Mouse (Mus musculus) neural tube, embryonic 13.5 days (tissue): ENCODE measurements around the gene Myo5c. TPM values are rescaled to one million over a fixed set of nuclear protein-coding genes. Genes with fewer than 3 reads are reported as not detected.

Source experiments
- ATAC-seq: fragments of 200-750 bp; cut with Nextera tagmentation; 2 replicates; pipeline ENCODE4 v1.8.0; 2017; ENCODE audit warnings: low read depth, mild to moderate bottlenecking, moderate TSS enrichment, moderate library complexity
- H3K27ac ChIP-seq: fragments of 300-500 bp; sonication (generic); replicated peaks from 2 replicates; pipeline ENCODE4 v1.5.1; 2015; ENCODE audit warnings: moderate library complexity, mild to moderate bottlenecking, inconsistent platforms
- H3K27me3 ChIP-seq: fragments of 300-500 bp; sonication (generic); 2 replicates; pipeline ENCODE4 v1.6.1; 2015; ENCODE audit warnings: mild to moderate bottlenecking, inconsistent platforms
- H3K36me3 ChIP-seq: fragments of 300-500 bp; sonication (generic); 2 replicates; pipeline ENCODE4 v1.6.1; 2015; ENCODE audit warnings: mild to moderate bottlenecking, inconsistent platforms
- H3K4me1 ChIP-seq: fragments of 300-500 bp; sonication (generic); replicated peaks from 2 replicates; pipeline ENCODE4 v1.6.1; 2015; ENCODE audit warnings: inconsistent platforms
- H3K4me2 ChIP-seq: fragments of 300-500 bp; sonication (generic); 2 replicates; pipeline ENCODE4 v1.6.1; 2015; ENCODE audit warnings: inconsistent platforms, mild to moderate bottlenecking, moderate library complexity
- H3K4me3 ChIP-seq: fragments of 300-500 bp; sonication (generic); 2 replicates; pipeline ENCODE4 v1.5.1; 2015; ENCODE audit warnings: mild to moderate bottlenecking, inconsistent platforms
- H3K9ac ChIP-seq: fragments of 300-500 bp; sonication (generic); 2 replicates; pipeline ENCODE4 v1.6.1; 2015; ENCODE audit warnings: moderate library complexity, mild to moderate bottlenecking, inconsistent platforms
- H3K9me3 ChIP-seq: fragments of 300-500 bp; sonication (generic); 2 replicates; pipeline ENCODE4 v1.6.1; 2016; ENCODE audit warnings: inconsistent platforms
- WGBS: fragments of 180-500 bp; shearing (Covaris S2); methylation state at CpG from one replicate; pipeline ENCODE4 v1.1.7; 2015; 5-methylcytosine and 5-hydroxymethylcytosine counted together
- polyA plus RNA-seq: library from polyadenylated mRNA; unstranded; fragments of >200 nt; fragmentation: Nextera tagmentation; extraction: Ambion mirVana; gene quantifications from 2 replicates; pipeline ENCODE4 v1.2.1, GENCODE M21; 2015

Gene Myo5c
- polyA plus RNA-seq, result 0.45 TPM in 2 replicates

GRCm38 (mm10) chr9:75231841-75232746 is at the start of gene Myo5c:
Gene Myo5c, plus strand, starts transcription at chr9:75232020.
- peak within 1 kb of the TSS; percentile 61 for H3K4me2 ChIP-seq
- peak within 1 kb of the TSS; percentile 52; the same call in 1 of the 2 replicates for H3K9ac ChIP-seq
- peaks cover 10% of the 10 kb centered on the region for H3K4me1 ChIP-seq
- no peak for ATAC-seq
- no peaks in the 10 kb centered on the region for H3K36me3 ChIP-seq
- H3K27ac ChIP-seq, result no peak within 1 kb of the TSS
- no peaks in the 10 kb centered on the region for H3K9me3 ChIP-seq
- peaks cover 39% of the 10 kb centered on the region for H3K27me3 ChIP-seq
- WGBS, result 2% methylated on average over 48 of the region's 48 CpGs
- H3K4me3 ChIP-seq, result peak within 1 kb of the TSS; percentile 34

- WGBS, result 84% methylated on average over 3 of the region's 3 CpGs
- no peak overlapping the region for H3K27ac ChIP-seq
- no peaks in the 10 kb centered on the region for H3K9me3 ChIP-seq
- no peaks in the 10 kb centered on the region for H3K4me1 ChIP-seq
- no peak overlapping the region for H3K4me2 ChIP-seq
- ATAC-seq, result no peak
- H3K9ac ChIP-seq, result no peak overlapping the region
- no peaks in the 10 kb centered on the region for H3K27me3 ChIP-seq
- H3K36me3 ChIP-seq, result peaks cover 77% of the 10 kb centered on the region
- H3K4me3 ChIP-seq, result no peak overlapping the region
Measured at GRCm38 (mm10) chr9:75187646-75188260, 44.1 kb upstream of the Myo5c start.

GRCm38 (mm10) chr9:75193858-75194257 is 38.0 kb upstream of the Myo5c start:
- Histone ChIP-seq H3K36me3 (peaks cover 63% of the 10 kb centered on the region), H3K4me3 (no peak overlapping the region), H3K27me3 (no peaks in the 10 kb centered on the region), H3K9me3 (no peaks in the 10 kb centered on the region), H3K9ac (no peak overlapping the region), H3K4me2 (no peak overlapping the region), H3K4me1 (no peaks in the 10 kb centered on the region), H3K27ac (no peak overlapping the region)
- no peak for ATAC-seq
- 47% methylated on average over 4 of the region's 4 CpGs for WGBS

GRCm38 (mm10) chr9:75196335-75196734 is 35.5 kb upstream of the Myo5c start:
- 76% methylated on average over 2 of the region's 2 CpGs for WGBS
- peaks cover 58% of the 10 kb centered on the region for H3K36me3 ChIP-seq

GRCm38 (mm10) chr9:75197297-75197696 is 34.5 kb upstream of the Myo5c start:
- Histone ChIP-seq H3K27me3 (no peaks in the 10 kb centered on the region), H3K36me3 (peaks cover 63% of the 10 kb centered on the region), H3K4me2 (no peak overlapping the region), H3K27ac (no peak overlapping the region), H3K9me3 (no peaks in the 10 kb centered on the region), H3K4me1 (no peaks in the 10 kb centered on the region), H3K9ac (no peak overlapping the region), H3K4me3 (no peak overlapping the region)
- 54% methylated on average over 6 of the region's 6 CpGs for WGBS
- peak; percentile 76 for ATAC-seq

More at GRCm38 (mm10) chr9:75196335-75196734, 35.5 kb upstream of the Myo5c start:
- Histone ChIP-seq H3K4me2 (no peak overlapping the region), H3K27me3 (no peaks in the 10 kb centered on the region), H3K27ac (no peak overlapping the region), H3K9ac (no peak overlapping the region), H3K9me3 (no peaks in the 10 kb centered on the region), H3K4me1 (no peaks in the 10 kb centered on the region), H3K4me3 (no peak overlapping the region)
- no peak for ATAC-seq

GRCm38 (mm10) chr9:75201506-75201905 is 30.3 kb upstream of the Myo5c start:
- Histone ChIP-seq H3K9ac (no peak overlapping the region), H3K4me1 (no peaks in the 10 kb centered on the region), H3K9me3 (no peaks in the 10 kb centered on the region), H3K4me2 (no peak overlapping the region), H3K27me3 (no peaks in the 10 kb centered on the region), H3K27ac (no peak overlapping the region), H3K36me3 (peaks cover 73% of the 10 kb centered on the region), H3K4me3 (no peak overlapping the region)
- ATAC-seq, result no peak
- WGBS, result 100% methylated on average over 1 of the region's 1 CpGs

- no peak overlapping the region for H3K4me2 ChIP-seq
- ATAC-seq, result no peak
- no peak overlapping the region for H3K4me3 ChIP-seq
- H3K9me3 ChIP-seq, result no peaks in the 10 kb centered on the region
- H3K4me1 ChIP-seq, result no peaks in the 10 kb centered on the region
- no peak overlapping the region for H3K9ac ChIP-seq
- H3K36me3 ChIP-seq, result peaks cover 75% of the 10 kb centered on the region
- no peak overlapping the region for H3K27ac ChIP-seq
- WGBS, result 92% methylated on average over 2 of the region's 2 CpGs
- no peaks in the 10 kb centered on the region for H3K27me3 ChIP-seq
Measured at GRCm38 (mm10) chr9:75202036-75202435, 29.8 kb upstream of the Myo5c start.

GRCm38 (mm10) chr9:75209246-75209645 is 22.6 kb upstream of the Myo5c start:
- Histone ChIP-seq H3K36me3 (peaks cover 77% of the 10 kb centered on the region), H3K4me1 (no peaks in the 10 kb centered on the region), H3K9ac (no peak overlapping the region), H3K4me3 (no peak overlapping the region), H3K4me2 (no peak overlapping the region), H3K27ac (no peak overlapping the region), H3K9me3 (no peaks in the 10 kb centered on the region), H3K27me3 (no peaks in the 10 kb centered on the region)
- ATAC-seq, result no peak
- WGBS, result 88% methylated on average over 1 of the region's 1 CpGs

- Histone ChIP-seq H3K27me3 (no peaks in the 10 kb centered on the region), H3K9ac (no peak overlapping the region), H3K27ac (no peak overlapping the region), H3K9me3 (no peaks in the 10 kb centered on the region), H3K4me1 (no peaks in the 10 kb centered on the region), H3K4me3 (no peak overlapping the region), H3K36me3 (peaks cover 76% of the 10 kb centered on the region), H3K4me2 (no peak overlapping the region)
- ATAC-seq, result no peak
- 79% methylated on average over 2 of the region's 2 CpGs for WGBS
Measured at GRCm38 (mm10) chr9:75210269-75210668, 21.6 kb upstream of the Myo5c start.

- no peaks in the 10 kb centered on the region for H3K4me1 ChIP-seq
- no peak for ATAC-seq
- 93% methylated on average over 11 of the region's 11 CpGs for WGBS
Measured at GRCm38 (mm10) chr9:75214743-75215413, 16.9 kb upstream of the Myo5c start.

GRCm38 (mm10) chr9:75219942-75220341 is 11.9 kb upstream of the Myo5c start:
- Histone ChIP-seq H3K36me3 (peaks cover 54% of the 10 kb centered on the region), H3K9me3 (no peaks in the 10 kb centered on the region), H3K27me3 (no peaks in the 10 kb centered on the region), H3K4me2 (no peak overlapping the region), H3K27ac (no peak overlapping the region), H3K4me1 (no peaks in the 10 kb centered on the region), H3K4me3 (no peak overlapping the region), H3K9ac (no peak overlapping the region)
- no peak for ATAC-seq
- 93% methylated on average over 5 of the region's 5 CpGs for WGBS

More at GRCm38 (mm10) chr9:75214743-75215413, 16.9 kb upstream of the Myo5c start:
- H3K9ac ChIP-seq, result no peak overlapping the region
- no peaks in the 10 kb centered on the region for H3K27me3 ChIP-seq
- H3K27ac ChIP-seq, result no peak overlapping the region
- peaks cover 77% of the 10 kb centered on the region for H3K36me3 ChIP-seq
- no peaks in the 10 kb centered on the region for H3K9me3 ChIP-seq
- no peak overlapping the region for H3K4me3 ChIP-seq
- no peak overlapping the region for H3K4me2 ChIP-seq
